Mouse (Mus musculus) heart, embryonic 13.5 days (tissue): ENCODE measurements around the gene Sestd1. TPM values are rescaled to one million over a fixed set of nuclear protein-coding genes. Genes with fewer than 3 reads are reported as not detected.

Experiments used
- ATAC-seq: fragments of 200-750 bp; cut with Nextera tagmentation; 2 replicates; pipeline ENCODE4 v1.8.0; 2017; ENCODE audit warnings: moderate TSS enrichment; ENCODE audit not compliant: insufficient number of reproducible peaks, low FRiP score, low TSS enrichment; ENCODE audit errors: extremely low read depth
- H3K27ac ChIP-seq: fragments of 300-500 bp; sonication (generic); replicated peaks from 2 replicates; pipeline ENCODE4 v1.5.1; 2015; ENCODE audit warnings: moderate library complexity, mild to moderate bottlenecking, inconsistent platforms
- H3K27me3 ChIP-seq: fragments of 300-500 bp; sonication (generic); replicated peaks from 2 replicates; pipeline ENCODE4 v1.6.1; 2015; ENCODE audit warnings: mild to moderate bottlenecking, inconsistent platforms
- H3K36me3 ChIP-seq: fragments of 300-500 bp; sonication (generic); 2 replicates; pipeline ENCODE4 v1.6.1; 2015; ENCODE audit warnings: mild to moderate bottlenecking, inconsistent platforms
- H3K4me1 ChIP-seq: fragments of 300-500 bp; sonication (generic); 2 replicates; pipeline ENCODE4 v1.6.1; 2015; ENCODE audit warnings: inconsistent platforms
- H3K4me2 ChIP-seq: fragments of 300-500 bp; sonication (generic); 2 replicates; pipeline ENCODE4 v1.6.1; 2015; ENCODE audit warnings: inconsistent platforms, mild to moderate bottlenecking, moderate library complexity
- H3K4me3 ChIP-seq: fragments of 300-500 bp; sonication (generic); 2 replicates; pipeline ENCODE4 v1.5.1; 2015; ENCODE audit warnings: moderate library complexity, mild to moderate bottlenecking, inconsistent platforms
- H3K9ac ChIP-seq: fragments of 300-500 bp; sonication (generic); 2 replicates; pipeline ENCODE4 v1.6.1; 2015; ENCODE audit warnings: inconsistent platforms, mild to moderate bottlenecking, moderate library complexity
- H3K9me3 ChIP-seq: fragments of 300-500 bp; sonication (generic); 2 replicates; pipeline ENCODE4 v1.6.1; 2016; ENCODE audit warnings: inconsistent platforms
- WGBS: fragments of 180-500 bp; shearing (Covaris S2); methylation state at CpG from one replicate; pipeline ENCODE4 v1.1.7; 2015; ENCODE audit warnings: mixed read lengths; 5-methylcytosine and 5-hydroxymethylcytosine counted together
- polyA plus RNA-seq: library from polyadenylated mRNA; unstranded; fragments of >200 nt; fragmentation: Nextera tagmentation; extraction: Ambion mirVana; gene quantifications from 2 replicates; pipeline ENCODE4 v1.2.1, GENCODE M21; 2015

The Sestd1 gene
- polyA plus RNA-seq: 8.1 and 8.4 TPM in 2 replicates

- H3K4me3 ChIP-seq: peak within 1 kb of the TSS; percentile 79
- peaks cover 24% of the 10 kb centered on the region for H3K4me1 ChIP-seq
- 0 out of 2 replicates have a peak, but pooled peaks cover 3% of the 10 kb centered on the region for H3K27me3 ChIP-seq
- peak within 1 kb of the TSS; percentile 95 for H3K4me2 ChIP-seq
- H3K27ac ChIP-seq: peak within 1 kb of the TSS; percentile 72
- peak within 1 kb of the TSS; percentile 94 for H3K9ac ChIP-seq
- H3K9me3 ChIP-seq: no peaks in the 10 kb centered on the region
- no peaks in the 10 kb centered on the region for H3K36me3 ChIP-seq
- ATAC-seq: peak; percentile 68
- 10% methylated on average over 35 of the region's 73 CpGs for WGBS
These were observed at the start of gene Sestd1 for GRCm38 (mm10) chr2:77280512-77281409. Gene Sestd1 (minus strand): TSS chr2:77280592.

DNA sequence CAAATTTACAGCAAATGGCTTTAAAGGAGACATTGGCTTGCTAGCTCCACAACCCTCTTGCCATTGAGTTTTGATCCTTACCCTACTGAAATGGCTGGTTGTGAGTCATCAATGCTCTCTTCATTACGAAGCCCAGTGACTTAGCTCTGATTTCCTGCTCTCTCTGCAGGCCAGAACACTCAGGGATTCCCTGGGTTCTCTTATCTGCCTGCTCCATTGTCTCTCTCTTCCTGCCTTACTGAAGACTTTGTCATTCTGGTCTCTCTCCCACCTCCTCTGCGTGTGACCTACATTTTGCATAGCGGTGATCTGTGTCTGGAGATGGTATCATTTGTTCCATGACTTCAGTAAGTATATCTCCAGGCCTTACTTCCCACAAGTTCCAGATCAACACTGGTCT is 46.9 kb upstream of the Sestd1 start:
- H3K27ac ChIP-seq: no peak overlapping the region; the same call in 1 of the 2 replicates
- no peak overlapping the region for H3K4me2 ChIP-seq
- H3K27me3 ChIP-seq: no peaks in the 10 kb centered on the region
- H3K9ac ChIP-seq: no peak overlapping the region
- 0 out of 2 replicates have a peak, but pooled peaks cover 5% of the 10 kb centered on the region for H3K4me1 ChIP-seq
- no peak overlapping the region for H3K4me3 ChIP-seq
- no peaks in the 10 kb centered on the region for H3K9me3 ChIP-seq
- 57% methylated on average over 3 of the region's 3 CpGs for WGBS
- no peaks in the 10 kb centered on the region for H3K36me3 ChIP-seq
- ATAC-seq: no peak; the same call in 1 of the 2 replicates

DNA sequence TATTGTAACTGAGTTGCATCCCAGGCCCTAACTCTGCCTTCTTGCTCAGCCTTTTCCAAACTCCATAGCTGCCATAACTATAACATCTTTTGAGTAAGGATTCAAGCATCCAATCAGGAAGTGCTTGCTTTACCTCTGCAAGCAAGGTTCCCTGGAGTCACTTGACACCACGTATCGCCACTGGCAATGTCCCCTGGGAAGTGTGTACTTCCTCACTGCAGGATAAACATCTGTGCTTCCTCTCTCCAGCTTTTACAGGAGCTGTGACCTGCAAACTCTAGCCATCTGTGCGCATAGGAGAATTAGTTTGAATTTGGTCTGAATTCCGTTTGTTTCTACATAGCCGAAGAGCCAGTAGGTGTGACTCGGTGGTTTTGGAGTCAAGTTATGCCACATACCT is 43.3 kb upstream of the Sestd1 start:
- Histone ChIP-seq H3K36me3 (no peaks in the 10 kb centered on the region), H3K9ac (no peak overlapping the region), H3K4me3 (no peak overlapping the region), H3K4me1 (0 out of 2 replicates have a peak, but pooled peaks cover 5% of the 10 kb centered on the region), H3K9me3 (no peaks in the 10 kb centered on the region), H3K27ac (no peak overlapping the region), H3K27me3 (no peaks in the 10 kb centered on the region), H3K4me2 (no peak overlapping the region)
- no peak for ATAC-seq
- 35% methylated on average over 6 of the region's 6 CpGs for WGBS

DNA sequence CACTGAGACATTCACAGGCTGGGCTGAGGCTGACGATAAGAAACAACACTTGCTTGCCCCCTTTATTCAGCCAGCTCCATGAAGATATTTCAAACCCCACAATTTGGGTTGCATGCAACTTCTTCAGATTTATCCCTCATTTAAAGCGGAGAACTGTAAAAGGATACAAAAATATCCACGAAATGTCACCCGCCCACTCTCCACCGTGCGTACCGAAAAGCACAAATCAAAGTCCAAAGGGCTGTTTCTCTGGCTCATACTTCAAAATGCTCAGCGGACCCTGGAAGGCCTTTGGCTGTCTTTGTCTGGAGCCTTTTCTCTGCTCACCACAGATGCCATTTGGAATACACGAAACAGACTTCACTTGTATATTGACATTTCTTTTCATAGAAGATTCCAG is 42.8 kb upstream of the Sestd1 start:
- H3K27ac ChIP-seq: no peak overlapping the region
- no peak overlapping the region for H3K4me3 ChIP-seq
- H3K9me3 ChIP-seq: no peaks in the 10 kb centered on the region
- no peaks in the 10 kb centered on the region for H3K36me3 ChIP-seq
- no peak overlapping the region for H3K4me2 ChIP-seq
- H3K4me1 ChIP-seq: peaks cover 8% of the 10 kb centered on the region
- no peak overlapping the region for H3K9ac ChIP-seq
- ATAC-seq: no peak
- H3K27me3 ChIP-seq: no peaks in the 10 kb centered on the region
- WGBS: 81% methylated on average over 9 of the region's 9 CpGs

- Histone ChIP-seq H3K27ac (no peak overlapping the region), H3K9ac (no peak overlapping the region)
- 87% methylated on average over 5 of the region's 5 CpGs for WGBS
These were observed 38.8 kb upstream of the Sestd1 start for GRCm38 (mm10) chr2:77319196-77319595.

DNA sequence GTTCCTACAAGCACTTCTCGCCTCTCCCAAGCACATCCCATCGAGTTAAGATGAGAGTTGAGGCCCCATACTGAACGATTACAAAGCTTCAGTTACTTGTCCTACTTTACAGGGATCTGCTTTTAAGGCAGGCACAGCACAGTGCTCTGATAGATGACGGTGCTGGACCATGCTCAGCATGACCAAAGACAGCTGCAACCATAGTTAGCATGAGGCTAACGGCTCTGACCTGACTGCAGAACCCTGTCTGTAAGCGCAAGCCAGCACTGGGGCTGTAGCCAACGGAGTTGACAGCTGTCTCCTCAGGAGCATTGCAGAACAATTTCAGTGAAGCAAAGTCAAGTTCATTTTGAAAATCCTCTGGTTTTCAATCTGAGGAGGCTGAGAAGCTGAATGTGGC is 36.6 kb upstream of the Sestd1 start:
- peak overlapping the region; percentile 70 for H3K27ac ChIP-seq

More at GRCm38 (mm10) chr2:77319196-77319595, 38.8 kb upstream of the Sestd1 start:
- no peaks in the 10 kb centered on the region for H3K27me3 ChIP-seq
- no peak overlapping the region for H3K4me3 ChIP-seq
- H3K4me2 ChIP-seq: no peak overlapping the region
- H3K36me3 ChIP-seq: no peaks in the 10 kb centered on the region
- H3K4me1 ChIP-seq: peaks cover 23% of the 10 kb centered on the region
- no peak for ATAC-seq
- no peaks in the 10 kb centered on the region for H3K9me3 ChIP-seq

GRCm38 (mm10) chr2:77313846-77314245 is 33.5 kb upstream of the Sestd1 start:
- WGBS: 85% methylated on average over 10 of the region's 10 CpGs
- Histone ChIP-seq H3K9me3 (no peaks in the 10 kb centered on the region), H3K4me2 (no peak overlapping the region), H3K27me3 (no peaks in the 10 kb centered on the region), H3K27ac (no peak overlapping the region), H3K9ac (no peak overlapping the region), H3K4me1 (peaks cover 34% of the 10 kb centered on the region), H3K36me3 (no peaks in the 10 kb centered on the region), H3K4me3 (no peak overlapping the region)
- no peak for ATAC-seq

More for the DNA sequence above, 36.6 kb upstream of the Sestd1 start:
- 22% methylated on average over 7 of the region's 7 CpGs for WGBS
- H3K36me3 ChIP-seq: no peaks in the 10 kb centered on the region
- H3K27me3 ChIP-seq: no peaks in the 10 kb centered on the region
- no peak overlapping the region for H3K4me3 ChIP-seq
- no peaks in the 10 kb centered on the region for H3K9me3 ChIP-seq
- H3K4me1 ChIP-seq: peaks cover 34% of the 10 kb centered on the region
- ATAC-seq: no peak
- H3K9ac ChIP-seq: no peak overlapping the region
- H3K4me2 ChIP-seq: peak overlapping the region; percentile 37

DNA sequence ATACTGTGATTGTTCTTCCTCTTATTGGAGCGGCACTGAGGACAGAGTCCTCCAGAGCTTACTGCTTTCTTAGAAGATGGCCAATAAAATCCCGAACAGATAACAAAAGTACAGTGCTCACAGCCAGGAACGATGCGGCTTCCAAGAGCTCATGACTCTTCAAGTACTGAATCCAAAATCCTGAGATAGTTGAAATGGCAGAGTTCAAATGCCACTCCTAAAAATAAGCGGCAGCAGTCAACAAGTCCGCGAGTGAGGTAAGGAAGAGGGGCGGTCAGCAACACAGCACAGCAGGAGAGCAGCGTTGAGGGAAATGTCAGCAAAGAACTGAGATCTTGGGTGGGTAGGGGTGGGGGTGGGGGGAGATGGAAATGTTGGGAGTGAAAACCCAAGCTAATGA is 32.2 kb upstream of the Sestd1 start:
- Histone ChIP-seq H3K36me3 (no peaks in the 10 kb centered on the region), H3K27me3 (no peaks in the 10 kb centered on the region), H3K9me3 (no peaks in the 10 kb centered on the region), H3K4me3 (no peak overlapping the region), H3K4me1 (peaks cover 37% of the 10 kb centered on the region), H3K4me2 (peak overlapping the region; percentile 56), H3K27ac (peak overlapping the region; percentile 50; the same call in 1 of the 2 replicates), H3K9ac (no peak overlapping the region)
- ATAC-seq: no peak
- WGBS: 28% methylated on average over 9 of the region's 9 CpGs

DNA sequence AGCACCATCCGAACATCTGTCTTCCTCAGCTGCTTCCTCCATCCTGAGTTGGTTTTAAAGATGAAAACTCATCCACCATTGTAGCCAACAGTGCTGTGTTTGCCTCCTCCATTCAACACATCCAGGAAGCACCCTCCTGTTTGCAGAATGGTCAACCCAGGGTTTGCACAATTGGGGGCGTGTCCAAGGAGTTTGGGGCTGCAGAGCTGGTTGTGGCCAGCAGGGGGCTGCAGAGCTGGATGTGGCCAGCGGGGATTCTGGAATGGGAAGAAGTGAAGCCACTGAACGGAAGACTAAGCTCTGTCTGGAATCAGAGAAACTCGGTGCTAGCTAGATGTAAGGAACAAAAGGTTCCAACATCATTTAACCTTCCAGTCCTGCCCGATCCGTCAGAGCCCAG is 28.9 kb upstream of the Sestd1 start:
- H3K9ac ChIP-seq: no peak overlapping the region
- H3K9me3 ChIP-seq: no peaks in the 10 kb centered on the region
- H3K4me3 ChIP-seq: no peak overlapping the region
- H3K27ac ChIP-seq: no peak overlapping the region
- ATAC-seq: no peak
- H3K4me1 ChIP-seq: peaks cover 29% of the 10 kb centered on the region
- no peaks in the 10 kb centered on the region for H3K36me3 ChIP-seq
- H3K27me3 ChIP-seq: no peaks in the 10 kb centered on the region
- H3K4me2 ChIP-seq: no peak overlapping the region
- 62% methylated on average over 7 of the region's 7 CpGs for WGBS

DNA sequence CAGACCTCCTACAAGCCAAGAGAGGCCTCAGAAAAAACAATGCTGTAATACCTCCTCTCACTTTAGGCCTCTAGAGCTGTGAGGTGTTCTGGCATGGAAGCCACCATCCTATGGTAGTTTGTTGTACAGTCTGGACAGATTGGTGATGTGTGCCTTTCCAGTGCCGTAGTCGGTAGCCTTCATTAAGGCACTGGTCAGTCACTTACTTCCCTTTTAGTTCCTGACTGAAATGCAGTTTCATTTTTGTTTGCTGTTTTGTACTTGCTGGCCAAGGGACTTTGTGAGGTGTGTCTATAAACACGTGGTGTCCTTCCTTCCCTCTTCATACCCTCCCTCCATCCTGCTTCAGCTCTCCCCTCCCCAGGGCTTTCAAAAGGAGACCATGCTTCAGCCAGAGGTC is 24.1 kb upstream of the Sestd1 start:
- Histone ChIP-seq H3K9me3 (no peaks in the 10 kb centered on the region), H3K27ac (no peak overlapping the region), H3K4me1 (peaks cover 13% of the 10 kb centered on the region), H3K27me3 (no peaks in the 10 kb centered on the region), H3K4me2 (no peak overlapping the region), H3K4me3 (no peak overlapping the region), H3K36me3 (no peaks in the 10 kb centered on the region), H3K9ac (no peak overlapping the region)
- WGBS: 75% methylated on average over 3 of the region's 3 CpGs
- ATAC-seq: no peak

DNA sequence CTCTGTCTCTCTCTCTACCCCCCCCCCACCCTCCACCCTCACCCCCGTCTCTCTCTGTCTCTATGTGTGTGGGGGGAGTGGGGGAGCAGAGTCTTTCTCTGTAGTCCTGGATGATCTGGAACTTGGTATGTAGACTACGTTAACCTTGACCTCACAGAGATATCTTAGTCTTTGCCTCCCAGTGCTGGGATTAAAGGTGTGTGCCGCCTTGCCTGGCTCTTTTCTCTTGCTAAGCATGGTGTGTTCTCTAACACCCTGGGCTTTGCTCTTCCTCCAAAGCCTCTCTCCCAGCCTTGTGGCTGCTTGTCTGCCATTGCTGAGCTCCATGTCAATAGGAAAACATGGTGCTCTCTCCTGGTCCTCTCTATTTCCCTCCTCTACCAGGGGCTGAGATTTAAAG is 23.3 kb upstream of the Sestd1 start:
- WGBS: 59% methylated on average over 3 of the region's 3 CpGs
- H3K9me3 ChIP-seq: no peaks in the 10 kb centered on the region
- H3K9ac ChIP-seq: no peak overlapping the region
- H3K4me2 ChIP-seq: no peak overlapping the region
- ATAC-seq: no peak
- no peak overlapping the region for H3K27ac ChIP-seq
- H3K4me1 ChIP-seq: peaks cover 13% of the 10 kb centered on the region
- no peaks in the 10 kb centered on the region for H3K27me3 ChIP-seq
- H3K4me3 ChIP-seq: no peak overlapping the region
- no peaks in the 10 kb centered on the region for H3K36me3 ChIP-seq
